Mouse (Mus musculus) MN1 (cell line): ENCODE measurements around the gene 2010111I01Rik.
A peak's percentile ranks its signal among the peaks of the same experiment; 100 is the strongest.

Source experiments
- DNase-seq: peaks from one replicate; pipeline ENCODE4 v3.0.0-alpha.2; 2016; ENCODE audit warnings: low spot score

2010111I01Rik gene

DNA sequence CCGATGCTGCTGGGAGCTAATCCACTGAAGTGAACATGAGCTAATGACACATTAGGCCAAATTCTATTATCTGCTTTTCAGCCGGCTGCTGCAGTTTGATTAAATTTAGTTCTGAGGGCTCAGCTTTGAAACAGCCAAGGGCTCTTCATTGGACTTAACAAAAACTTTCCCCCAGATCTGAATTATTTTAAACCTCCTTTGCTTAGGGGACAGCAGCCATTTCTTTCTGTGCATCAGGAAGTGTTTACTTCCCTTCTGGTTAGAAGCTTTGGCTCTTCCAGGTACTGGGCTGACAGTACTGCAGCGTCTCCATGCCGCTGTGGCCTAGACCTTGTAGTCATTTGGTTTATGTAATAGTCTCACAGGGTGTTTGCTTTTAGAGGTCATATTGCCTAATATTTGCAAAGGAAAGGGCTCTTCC is 149.2 kb downstream of the 2010111I01Rik start:
- peak; percentile 80 for DNase-seq

DNA sequence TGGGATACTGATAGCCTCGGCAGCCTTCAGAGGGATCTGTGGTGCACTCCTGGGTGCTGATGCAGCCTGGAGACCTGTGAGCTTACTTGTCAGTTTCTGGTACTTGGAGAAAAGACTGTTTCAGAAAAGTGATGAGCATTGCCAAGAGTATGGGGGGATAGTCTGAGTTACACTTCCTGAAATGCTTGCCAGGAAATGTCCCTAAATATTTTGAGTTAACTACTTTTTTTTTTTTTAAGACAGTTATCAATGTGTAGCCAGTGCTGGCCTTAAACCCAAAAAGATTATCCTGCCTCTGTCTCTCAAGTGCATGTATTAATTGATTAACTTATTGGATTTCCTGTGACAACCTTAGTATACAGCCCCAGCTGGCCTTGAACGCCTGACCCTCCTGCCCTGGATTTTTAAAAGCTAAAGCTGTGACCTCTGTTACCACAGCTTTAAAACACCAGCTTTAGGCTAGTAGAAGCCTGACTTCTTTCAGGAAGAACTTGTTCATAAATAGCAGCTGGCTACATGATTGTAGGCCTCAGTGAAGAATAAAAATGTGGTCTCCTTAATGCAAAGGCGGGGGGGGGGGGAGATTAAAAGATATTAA is 150.6 kb downstream of the 2010111I01Rik start:
- DNase-seq: no peak

DNA sequence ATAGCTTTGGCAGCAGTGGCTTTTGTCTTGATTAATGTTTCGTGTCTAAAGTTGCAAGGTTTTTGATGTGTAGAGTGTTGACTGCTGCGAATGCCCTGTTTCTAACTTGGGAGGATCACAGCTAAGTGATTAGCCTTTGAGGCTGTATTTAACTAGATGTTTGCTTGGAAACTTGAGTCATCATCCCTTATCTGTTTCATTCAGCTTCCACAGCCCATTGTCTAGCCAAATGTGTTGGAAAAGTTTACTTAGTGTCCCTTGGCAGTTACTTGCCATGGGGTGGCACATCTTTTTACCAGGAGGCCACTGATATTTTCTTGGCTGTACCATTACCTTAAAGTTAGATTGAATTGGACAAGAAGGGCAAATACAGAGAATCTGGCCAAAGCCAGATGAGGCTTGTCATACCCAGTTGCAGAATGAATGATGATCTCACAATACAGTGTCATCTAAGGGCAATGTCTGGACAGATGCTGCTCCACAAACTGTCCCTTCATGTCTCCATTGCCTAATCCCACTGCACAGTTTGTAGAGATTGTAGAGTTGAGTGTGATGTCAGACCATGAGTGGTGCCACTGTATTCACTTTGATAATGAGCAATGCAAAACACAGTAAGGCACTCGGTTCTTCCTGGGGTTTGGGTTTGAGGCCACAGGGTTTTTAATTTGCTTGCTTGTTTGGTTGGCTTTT is 152.9 kb downstream of the 2010111I01Rik start:
- no peak for DNase-seq

DNA sequence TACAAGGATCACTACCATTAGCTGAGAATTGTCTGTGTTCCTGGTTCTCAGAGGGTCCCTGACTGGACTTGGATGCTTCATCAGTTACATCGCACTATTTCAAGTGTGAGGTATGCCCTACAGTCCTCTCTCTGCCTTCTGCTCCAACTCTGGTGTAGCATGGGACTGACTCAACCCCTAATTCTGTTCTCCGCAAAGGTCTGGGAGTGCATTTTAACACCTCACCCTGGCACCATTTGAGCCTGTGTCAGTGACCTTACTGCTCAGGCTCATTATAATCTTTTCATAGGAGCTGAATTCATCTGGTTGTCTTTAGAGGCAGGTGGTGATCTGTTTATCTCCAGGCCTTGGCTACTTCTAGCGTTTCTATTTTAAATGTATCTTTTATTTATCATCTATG is 154.0 kb downstream of the 2010111I01Rik start:
- DNase-seq: peak; percentile 28

DNA sequence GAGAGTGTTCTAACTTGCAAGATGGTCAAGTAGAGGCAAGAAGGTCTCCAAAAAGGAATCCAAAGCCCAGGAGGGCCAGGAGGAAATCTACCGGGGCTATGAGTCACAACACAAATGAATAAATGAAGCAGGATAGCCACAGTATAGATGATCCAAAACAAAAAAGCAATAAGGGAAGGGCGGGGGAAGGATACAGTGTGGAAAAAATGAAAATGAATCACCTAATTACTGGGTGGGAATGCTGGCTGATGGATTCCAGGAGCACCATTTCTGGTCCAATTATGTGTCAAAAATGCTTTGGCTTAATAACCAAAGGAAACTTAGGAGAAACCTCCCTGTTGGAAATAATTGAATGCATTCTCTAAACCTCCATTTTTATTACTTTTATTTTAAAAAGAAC is 155.6 kb downstream of the 2010111I01Rik start:
- peak; percentile 68 for DNase-seq

DNA sequence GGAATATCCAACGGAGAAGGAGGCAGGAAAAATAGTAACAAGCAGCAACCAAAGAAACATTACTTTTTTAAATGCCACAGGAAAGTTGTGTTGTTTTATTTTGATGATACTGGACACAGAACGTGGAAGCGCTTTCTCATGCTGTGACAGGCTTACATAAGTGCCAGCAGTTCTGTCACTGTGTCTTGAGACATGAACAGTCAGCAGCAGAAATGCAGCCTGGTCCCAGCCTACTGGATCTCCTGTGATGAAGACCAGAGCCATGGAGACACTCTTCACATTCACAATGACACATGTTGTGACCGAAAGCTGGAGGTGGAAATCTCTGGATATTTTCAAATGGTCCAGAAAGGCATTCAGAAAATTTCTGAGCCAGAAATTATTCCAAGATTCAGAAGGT is 157.1 kb downstream of the 2010111I01Rik start:
- no peak for DNase-seq

DNA sequence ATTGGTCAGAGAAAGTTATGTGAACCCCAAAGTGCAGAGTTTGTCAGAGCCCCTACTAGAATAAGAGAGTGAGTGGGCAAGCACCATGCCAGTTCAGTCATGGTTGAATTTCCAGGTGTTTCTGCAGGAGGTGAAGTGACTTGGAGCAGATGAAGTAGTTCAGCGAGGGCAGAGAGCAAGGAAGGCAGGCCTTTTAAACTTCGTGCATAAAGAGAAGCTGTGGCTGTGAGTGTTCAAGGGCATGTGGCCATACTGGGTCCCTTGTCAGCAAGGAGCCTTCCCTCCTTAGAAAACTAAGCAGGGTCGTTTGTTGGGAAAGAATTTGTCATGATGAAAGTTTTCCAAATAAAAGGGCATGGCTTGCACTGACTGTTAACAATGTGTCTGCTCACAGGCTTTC is 161.5 kb downstream of the 2010111I01Rik start:
- no peak for DNase-seq

DNA sequence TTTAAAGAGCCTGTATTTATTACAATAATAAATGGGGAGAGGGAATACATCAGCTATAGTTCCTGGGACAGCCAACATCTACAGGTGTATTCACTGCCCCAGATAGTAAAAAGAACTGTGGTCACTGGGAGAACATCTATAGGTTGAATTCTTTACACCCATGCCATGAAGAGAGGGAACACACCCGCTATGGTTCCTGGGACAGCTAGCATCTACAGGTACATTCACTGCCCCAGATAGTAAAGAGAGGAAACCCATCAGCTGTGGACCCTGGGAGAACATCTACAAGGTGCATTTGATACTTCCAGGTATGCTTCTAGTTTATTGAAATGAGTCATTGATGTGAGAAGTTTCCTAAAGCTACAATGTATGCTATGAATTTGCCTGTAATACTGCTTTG is 162.8 kb downstream of the 2010111I01Rik start:
- DNase-seq: no peak

DNA sequence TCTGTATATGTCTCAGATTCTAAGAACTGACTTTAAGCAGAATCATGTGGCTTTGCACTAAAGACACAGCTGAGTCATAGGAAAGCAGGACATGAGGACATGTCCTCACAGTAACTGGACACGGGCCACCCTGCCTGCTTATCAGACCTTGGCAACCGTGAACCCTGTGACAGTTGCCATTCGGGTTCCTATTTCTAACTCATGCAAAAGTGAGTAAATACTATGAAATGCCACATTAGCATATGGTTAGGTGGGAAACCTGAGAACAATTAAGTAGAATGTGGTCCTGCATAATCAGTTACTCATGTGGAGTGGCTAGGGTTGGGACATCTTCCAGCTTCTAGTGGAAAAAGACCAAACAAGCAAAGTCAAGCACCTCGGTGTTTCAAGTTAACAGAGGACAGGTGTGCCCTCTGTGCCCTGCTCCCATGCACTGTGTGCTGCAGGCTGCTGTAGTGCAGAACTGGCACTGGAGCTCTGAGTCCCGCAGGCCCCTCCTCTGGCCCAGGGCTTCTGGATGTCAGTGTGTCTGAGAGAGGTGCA is 170.3 kb downstream of the 2010111I01Rik start:
- DNase-seq: no peak

DNA sequence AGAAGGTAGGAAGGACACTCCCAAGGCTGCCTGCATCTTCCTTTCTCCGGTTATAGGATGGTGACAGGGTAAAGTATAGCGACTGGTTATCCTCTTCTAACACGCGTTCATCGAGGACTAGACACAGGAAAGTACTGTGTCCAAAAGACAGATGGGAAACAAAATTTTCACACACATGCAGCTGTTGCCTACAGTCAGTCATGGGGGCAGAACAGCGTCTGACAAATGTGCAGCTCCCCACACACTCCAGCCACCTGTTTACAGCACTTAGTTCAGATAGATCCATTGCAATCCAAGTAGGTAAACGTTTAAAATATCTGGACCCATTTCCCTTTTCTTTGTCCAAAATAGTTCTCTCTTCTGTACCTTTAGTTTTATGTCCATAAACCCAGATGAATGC is 171.3 kb downstream of the 2010111I01Rik start:
- no peak for DNase-seq

DNA sequence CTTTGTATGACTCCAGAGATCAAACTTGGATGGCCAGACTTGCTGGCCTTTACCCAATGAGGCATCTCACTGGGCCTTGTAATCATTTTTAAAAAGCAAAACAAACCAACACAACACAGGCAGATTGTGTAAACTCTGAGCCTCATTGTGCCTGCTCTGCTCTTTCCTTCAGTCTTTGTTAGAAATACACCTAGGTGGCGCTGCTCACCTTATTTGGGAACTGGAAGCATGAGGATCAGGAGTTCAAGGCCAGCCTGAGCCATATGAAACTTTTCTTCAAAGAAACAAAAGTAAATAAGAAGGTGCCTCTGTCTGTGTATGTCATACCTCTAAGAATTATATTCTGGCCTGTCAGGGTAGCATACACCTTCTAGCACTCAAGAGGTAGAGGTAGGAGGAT is 172.1 kb downstream of the 2010111I01Rik start:
- no peak for DNase-seq

DNA sequence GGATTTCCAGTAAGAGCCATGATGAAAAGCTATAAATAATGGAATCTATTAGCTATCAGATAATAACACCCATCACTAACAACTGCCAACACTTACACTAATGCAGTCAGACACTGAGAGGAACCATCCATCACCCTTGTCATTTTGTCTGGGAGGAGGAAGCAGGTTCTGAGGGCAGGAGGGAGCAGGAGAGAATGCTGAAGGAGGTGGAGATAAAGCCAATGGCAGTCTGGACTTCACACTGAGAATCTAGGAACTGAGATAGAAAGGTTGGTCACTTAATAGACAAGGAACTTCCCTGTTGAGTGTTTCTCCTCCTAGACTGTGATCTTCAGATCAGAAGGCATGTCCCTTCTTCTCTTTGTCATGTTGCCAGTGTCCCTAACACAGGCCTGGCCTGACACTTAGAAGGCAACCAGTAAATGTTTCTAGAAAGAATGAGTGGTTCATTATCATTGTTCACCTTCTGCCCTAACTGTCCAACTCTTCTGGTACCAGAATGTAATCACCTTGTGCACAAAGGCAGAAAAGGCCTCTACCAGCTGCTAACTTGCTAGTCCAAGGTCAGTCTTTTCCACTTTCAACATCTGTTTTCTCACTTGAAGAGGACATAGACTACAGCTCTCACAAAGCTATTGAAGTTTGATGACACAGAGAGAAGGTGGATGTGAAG is 173.8 kb downstream of the 2010111I01Rik start:
- no peak for DNase-seq

DNA sequence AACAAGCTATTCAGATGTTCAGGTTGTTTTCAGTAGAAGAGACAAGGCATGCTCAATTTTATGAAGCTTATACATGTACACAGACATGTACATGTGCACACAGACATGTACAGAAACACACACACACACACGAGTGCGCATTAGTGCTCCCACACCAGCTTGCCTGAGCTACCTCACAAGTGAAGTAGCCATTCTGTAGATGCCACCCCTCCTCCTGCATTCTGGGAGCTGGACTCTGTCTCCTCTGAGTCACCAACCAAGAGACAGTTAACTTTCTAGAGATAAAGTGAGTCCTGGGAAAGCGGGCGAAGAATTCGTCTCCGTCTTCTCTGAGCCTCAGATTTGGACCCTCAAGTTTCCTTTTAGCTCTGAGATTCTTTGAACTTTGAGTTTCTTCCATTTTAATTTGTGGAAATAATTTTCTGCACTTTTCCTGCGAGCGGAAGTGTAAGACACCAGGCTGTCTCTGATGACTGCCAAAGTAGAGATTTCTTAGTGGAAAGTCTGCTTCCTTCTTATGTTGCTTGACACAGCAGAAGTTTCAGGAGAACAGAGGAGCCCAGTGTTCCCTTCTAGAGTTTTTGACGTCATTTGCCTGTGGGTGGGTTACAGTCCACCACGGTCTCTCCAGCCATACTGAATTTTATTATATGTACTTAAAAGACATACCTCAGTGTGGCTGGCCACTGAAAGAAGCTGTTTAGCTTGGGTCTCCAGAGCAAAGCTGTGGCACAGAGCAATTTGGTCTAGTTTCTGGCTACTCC is 175.0 kb downstream of the 2010111I01Rik start:
- DNase-seq: no peak

DNA sequence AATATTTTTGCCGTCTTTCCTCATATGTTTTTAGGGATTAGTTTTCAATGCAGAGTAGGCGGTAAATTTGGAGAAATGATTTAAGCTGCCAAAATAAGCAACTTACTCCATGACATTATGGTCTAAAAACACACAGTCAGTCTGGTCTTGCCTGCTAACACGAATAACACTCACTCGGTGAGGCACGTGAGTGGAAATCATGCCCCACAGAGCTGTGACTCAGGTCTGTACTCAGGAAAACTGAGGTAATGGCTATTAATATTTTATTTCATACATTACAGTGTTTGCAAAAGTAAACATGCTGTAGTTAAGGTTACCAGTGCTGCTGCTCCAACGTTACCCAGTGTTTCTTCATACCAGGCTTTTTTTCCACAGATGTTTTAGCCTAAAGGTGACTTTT is 176.1 kb downstream of the 2010111I01Rik start:
- DNase-seq: peak; percentile 24

DNA sequence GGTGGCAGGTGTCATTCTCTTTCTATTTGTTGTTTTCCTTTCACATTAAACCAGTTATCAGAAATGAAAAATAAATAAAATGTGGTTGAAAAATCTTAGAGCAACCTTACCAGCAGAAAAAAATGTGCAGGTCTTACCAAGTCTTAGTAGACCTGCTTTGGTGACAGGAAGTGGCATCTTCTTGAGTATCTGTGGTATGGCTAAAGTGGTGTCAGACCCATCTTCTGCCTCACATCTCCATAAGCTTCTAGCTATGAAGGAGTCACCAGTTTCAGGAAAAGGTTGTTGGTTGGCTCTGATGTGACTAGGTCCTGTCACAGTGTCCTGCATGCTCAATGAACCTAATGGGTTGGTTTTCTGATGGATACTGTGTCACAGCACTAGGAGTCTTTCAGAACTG is 176.6 kb downstream of the 2010111I01Rik start:
- DNase-seq: no peak

DNA sequence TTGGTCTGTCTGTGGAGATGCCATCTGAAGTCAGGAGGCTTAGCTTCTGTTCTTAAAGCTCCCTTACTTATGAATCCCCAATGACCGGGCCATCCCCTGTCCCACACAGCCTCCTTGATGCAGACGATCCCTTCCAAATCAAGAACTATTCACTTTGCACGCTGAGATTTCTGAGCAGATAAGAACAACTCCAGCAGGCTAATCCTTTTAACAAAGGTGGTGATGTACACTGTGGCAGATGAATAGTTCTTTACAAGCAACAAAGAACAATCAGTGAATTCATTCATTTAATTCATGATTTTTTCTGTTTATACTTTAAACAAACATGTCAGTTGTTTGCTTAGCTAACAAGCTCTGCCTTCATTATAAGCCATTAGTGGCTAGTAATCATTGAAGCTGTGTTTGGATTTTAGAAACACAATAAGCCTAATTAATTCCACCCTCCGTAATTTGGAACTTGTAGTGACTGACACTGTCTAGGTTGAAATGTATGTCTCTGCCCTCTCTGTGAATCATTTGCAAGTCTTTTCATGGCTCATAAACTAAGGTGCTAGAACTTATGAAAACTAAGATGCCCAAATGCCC is 182.0 kb downstream of the 2010111I01Rik start:
- DNase-seq: no peak

DNA sequence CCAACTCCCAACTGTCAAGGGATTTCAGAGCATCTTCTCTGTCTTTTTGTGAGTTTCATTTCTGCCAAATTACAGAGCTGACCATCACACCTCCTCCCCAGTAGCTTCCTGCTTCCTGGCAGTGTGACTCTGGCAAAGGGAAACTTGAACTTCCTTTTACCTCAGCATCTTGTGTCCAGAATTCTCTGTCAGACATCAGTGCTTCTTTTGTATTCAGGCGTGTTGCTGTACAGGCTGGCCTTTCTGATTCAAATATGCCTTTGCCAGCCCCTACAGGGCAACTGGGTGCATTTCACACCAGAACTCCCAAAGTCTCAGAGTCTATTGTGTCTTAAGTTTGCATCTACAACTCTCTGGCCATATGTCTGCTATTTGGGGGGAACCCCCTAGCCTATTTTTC is 183.5 kb downstream of the 2010111I01Rik start:
- DNase-seq: no peak

DNA sequence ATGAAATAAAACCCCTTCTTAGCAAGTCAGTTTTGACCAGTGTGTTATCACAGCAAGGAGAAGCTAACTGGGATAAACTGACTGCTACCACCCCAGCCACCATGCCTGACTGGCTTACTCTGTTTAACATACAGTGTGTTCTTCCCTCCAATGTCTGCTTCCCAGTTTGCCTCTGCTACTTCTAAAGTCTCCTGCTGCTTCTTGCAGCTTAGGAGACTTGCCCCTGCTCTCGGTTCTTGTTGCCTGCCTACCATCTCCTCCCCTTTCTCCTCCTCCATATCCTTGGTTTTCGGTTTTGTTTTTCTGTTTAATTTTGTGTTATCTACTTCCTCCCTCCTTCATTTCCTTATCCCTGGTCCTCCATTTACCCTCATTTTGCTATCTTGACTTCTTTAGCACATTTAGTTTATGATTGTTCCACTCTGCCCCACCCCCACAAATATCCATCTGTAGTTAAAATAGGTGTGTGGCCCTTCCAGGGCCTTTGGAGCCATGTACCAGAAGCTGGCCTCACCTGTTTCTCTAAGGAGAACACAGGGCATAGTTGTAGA is 185.9 kb downstream of the 2010111I01Rik start:
- DNase-seq: no peak

DNA sequence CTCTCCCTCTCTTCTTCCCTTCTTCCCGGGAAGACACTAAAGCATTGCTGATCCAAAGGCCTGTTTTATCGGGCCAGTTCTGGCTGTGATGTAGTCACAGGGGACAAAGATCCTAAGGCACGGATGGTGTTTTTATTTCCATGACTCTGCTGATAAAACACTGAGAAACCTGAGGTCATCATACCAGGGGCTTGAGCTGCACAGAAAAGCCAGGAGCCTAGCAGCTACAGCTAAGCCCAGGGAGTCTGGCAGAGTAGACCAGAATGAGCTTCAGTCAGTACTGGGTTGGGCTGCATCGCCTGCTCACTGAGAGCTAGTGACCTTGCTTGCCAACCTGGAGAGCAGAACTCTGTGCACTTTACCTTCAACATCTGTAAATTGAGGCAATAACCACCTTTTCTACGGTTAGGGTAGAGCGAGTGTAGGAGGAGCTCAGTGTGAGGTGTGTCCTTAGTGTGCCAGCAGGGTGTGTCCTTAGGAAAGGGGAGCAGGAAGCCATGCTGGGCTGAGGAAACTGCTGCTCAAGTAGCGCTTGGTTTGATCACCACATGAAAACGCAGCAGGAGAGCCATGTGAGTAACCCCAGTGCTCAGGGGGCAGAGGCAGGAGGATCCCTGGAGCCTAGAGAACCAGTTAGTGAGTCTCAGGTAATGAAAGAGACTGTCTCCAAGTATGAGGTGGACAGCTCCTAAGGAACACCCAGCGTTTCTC is 186.5 kb downstream of the 2010111I01Rik start:
- DNase-seq: peak; percentile 23

DNA sequence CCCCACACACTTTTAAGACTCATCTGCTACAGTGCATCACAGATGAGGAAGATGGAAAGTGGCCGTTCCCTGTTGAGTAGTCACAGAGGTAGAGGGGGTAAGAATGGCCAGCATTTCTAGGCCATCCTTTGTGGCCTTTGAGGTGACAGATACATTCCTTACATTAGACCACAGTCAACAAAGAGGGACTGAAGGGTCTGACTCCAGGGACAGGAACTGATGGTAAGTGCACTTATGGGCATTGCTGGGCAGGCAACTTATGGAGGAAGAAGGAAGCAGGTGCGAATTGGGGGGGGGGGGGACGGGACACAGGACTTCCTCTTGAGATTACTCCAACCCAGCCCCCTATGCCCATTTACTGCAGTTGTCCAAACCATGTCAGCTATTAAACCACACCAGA is 187.8 kb downstream of the 2010111I01Rik start:
- DNase-seq: no peak

DNA sequence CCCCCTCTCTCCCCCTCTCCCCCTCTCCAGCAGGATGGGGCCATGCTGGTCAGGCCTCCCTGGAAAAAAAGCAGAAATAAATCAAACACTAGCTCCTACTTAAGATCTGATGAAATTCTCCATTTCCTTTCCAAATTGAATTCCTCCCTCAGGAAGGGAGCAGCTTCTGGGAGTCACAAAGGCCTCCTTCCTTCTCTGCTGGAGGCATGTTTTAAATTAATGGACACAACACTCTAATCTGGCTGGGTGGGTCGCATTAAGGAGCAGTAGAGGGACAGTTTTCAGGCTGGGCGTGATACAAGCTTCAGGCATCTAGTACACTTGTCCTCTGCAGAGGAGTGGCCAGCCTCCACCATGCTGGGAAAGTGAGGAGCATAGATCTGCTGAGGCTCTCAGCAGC is 188.7 kb downstream of the 2010111I01Rik start:
- DNase-seq: peak; percentile 80
